Mouse (Mus musculus) megakaryocyte, adult 5-6 weeks (primary cell): ENCODE data around the gene Olfr612. TPM values are rescaled to one million over a fixed set of nuclear protein-coding genes. Genes with fewer than 3 reads are reported as not detected.
"Not testable (repeated sequence)": the region's sequence is repeated elsewhere in the genome, so short reads cannot be mapped to it uniquely, and the experiment has no call there.

Source experiments
- ATAC-seq: 2 replicates; pipeline ENCODE4 v1.8.0; 2016; ENCODE audit warnings: mild to moderate bottlenecking, inconsistent platforms; ENCODE audit not compliant: poor library complexity, severe bottlenecking
- total RNA-seq, 2 experiments: library from RNA; stranded (forward) in 1 of 2; stranded (reverse) in 1 of 2; fragments of 153-499, 151-499 nt in 1 of 2; fragments of 221-1000, 200-1000 nt in 1 of 2; gene quantifications; 2 replicates each; pipeline versions ENCODE4 v1.2.3 to v1.2.4; 2015 to 2017

Gene Olfr612
- total RNA-seq (2015) = not detected in 2 replicates
- total RNA-seq (2017) = not detected in 2 replicates

DNA sequence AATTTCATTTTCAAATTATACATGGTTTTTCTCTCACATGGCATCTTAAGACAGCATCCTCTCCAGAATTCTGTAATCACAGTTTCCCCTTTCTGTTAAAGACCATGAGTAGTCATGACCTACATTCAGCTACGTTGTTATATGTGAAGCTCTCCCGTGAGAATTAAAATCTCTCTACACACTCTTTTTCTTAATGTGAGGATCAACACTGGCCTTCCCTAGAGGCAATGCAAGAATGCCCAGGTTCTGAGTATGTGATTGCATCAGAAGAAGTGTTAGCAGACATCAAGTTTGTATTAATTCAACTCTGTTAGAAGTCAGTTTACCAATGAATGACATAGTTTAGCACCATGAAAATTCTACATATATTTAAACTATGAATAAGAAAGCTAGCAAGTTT lies at the start of gene Olfr612:
Gene Olfr612, minus strand, starts transcription at position 101 of the 400 bp plus-strand sequence.
- not testable (repeated sequence) for ATAC-seq

DNA sequence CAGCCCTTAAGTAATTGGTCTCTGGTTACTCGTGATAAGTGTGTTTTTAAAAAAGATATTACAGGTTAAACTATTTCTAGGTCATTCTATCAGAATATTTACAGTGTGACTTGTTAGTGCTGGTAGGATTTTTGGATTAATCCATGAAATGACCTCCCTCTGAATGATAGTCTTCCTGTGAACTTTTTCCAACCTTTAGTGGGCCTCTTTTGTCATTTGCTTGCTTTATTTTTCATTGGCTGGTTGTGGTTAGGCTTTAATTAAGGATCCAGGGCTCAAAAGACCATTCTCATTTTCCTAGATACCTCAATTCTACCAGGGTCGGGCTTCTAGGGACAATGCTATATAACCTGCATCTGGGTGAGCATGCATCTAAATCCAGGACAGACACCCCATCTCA lies 47.3 kb upstream of the Olfr612 start, which contains the start of gene Olfr618:
Gene Olfr618, plus strand, starts transcription at position 301 of the 400 bp plus-strand sequence.
- no peak for ATAC-seq

DNA sequence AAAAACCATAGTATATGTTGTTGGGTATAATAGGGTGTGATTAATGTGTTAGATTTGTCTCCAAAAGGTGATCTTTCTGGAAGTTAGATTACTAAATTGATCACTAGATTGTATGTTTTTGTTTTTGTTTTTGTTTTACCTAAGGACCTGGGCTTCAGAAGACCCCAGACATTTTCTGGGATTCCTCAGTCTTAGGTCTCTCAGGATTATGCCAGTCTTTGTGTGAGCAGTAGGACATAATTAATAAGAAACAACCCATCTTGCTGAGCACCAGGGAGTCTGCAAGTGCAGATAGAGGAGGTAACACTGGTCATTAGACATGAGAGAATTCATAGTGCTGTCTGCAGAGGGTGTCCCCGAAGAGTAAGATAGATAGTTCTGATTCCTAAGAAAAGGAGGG lies 30.2 kb upstream of the Olfr612 start, which contains the start of gene Olfr617:
Gene Olfr617, plus strand, starts transcription at position 301 of the 400 bp plus-strand sequence.
- no peak for ATAC-seq

DNA sequence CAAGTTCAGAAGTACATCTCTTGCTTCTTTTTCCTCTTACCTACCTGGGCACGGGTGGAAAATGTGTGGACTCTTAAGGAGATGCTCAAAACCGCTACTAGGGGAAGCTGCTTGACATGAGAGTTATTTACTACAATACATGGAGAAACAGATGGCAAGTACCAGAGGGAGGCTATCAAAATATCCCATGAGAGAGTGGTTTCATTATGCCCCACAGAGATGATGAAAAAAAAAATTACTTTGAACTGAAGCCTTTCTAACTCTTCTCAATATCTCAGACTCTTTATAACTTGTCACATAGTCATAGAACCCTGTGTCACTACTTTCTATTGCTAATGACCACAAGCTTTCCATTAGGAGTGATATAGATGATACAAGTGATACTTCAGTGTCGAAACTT lies 26.5 kb upstream of the Olfr612 start, which contains the start of gene Olfr616:
Gene Olfr616, minus strand, starts transcription at position 101 of the 400 bp plus-strand sequence.
- ATAC-seq = no peak

DNA sequence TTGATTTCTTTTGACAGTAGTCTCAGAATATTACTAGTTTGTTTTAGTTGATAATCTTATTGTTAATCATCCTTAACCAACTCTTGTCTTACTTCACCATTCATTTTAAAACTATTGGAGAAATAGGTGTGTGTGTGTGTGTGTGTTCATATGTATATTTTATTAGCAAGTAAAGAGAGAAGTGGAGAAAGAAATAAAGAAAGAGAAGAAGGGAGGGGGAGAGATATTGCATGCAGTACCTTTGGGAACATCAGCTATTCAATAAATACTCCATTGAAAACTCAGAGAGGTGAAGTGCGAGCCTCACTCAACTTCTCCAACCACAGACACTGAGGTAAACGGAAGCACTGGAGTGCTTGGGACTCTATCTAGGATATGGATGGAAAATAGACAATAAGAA lies 13.3 kb upstream of the Olfr612 start, which contains the start of gene Olfr615:
Gene Olfr615, plus strand, starts transcription at position 301 of the 400 bp plus-strand sequence.
- ATAC-seq = no peak

DNA sequence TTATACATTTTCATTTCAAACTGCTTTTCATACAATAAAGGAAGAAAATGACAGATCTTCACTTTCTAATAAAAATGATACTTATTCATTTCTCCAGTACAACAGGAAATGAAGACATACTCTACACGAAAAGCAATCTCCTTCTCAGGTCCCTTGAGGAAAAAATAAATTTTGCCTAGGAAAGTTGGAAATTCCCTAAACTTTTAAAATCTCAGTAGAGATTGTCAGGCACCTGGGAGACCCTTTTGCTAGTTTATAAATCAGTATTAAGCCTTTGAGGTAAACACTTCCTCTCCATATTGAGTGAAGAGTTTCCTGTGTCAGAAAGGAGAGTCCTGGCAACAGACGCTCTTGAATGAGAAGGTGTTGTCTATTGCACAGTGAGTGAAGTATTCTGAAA lies 5.3 kb upstream of the Olfr612 start, which contains the start of gene Olfr613:
Gene Olfr613, plus strand, starts transcription at position 301 of the 400 bp plus-strand sequence.
- ATAC-seq = no peak

DNA sequence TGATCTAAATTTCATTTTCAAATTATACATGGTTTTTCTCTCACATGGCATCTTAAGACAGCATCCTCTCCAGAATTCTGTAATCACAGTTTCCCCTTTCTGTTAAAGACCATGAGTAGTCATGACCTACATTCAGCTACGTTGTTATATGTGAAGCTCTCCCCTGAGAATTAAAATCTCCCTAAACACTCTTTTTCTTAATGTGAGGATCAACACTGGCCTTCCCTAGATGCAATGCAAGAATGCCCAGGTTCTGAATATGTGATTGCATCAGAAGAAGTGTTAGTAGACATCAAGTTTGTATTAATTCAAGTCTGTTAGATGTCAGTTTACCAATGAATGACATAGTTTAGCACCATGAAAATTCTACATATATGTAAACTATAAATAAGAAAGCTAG lies 21.8 kb downstream of the Olfr612 start, which contains the start of gene Olfr611:
Gene Olfr611, minus strand, starts transcription at position 101 of the 400 bp plus-strand sequence.
- ATAC-seq = not testable (repeated sequence)

DNA sequence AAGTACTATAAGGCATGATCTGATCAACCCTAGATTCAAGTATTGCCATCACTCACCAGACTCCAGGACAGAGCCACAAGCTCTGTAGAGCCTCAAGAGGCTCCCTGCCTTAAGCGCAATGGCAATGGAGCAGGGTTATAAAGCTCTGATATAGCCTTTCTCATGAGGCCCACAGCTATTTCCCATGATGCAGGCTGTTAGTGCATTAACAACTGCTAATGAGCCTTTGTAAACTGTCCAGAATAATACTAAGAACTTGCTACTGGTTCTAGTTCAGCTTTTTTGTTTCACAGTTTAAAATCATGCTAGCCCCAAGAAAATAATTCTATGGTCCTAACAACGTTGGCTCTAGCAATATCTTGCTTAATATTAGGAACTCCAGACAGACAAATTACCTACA lies 30.5 kb downstream of the Olfr612 start, which contains the start of gene Olfr610:
Gene Olfr610, minus strand, starts transcription at position 101 of the 400 bp plus-strand sequence.
- no peak for ATAC-seq

DNA sequence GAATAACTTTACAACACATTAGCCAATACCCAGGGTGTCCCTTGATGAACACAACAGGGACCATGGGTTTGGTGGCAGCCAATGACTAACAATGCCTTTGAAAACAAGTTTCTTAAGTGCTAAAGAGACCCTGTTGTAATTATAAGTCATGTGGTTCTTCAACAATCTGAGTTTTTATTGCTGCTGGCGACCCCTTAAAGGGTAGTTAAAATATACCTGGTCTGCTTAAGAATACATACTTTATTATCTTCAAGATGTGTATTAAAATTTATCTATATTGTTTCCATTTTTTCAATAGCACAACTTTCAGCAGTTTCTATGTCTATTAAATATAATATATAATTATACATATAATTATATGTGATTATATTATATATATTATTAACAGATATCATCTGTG lies 44.6 kb downstream of the Olfr612 start, which contains the start of gene Olfr609:
Gene Olfr609, minus strand, starts transcription at position 101 of the 400 bp plus-strand sequence.
- ATAC-seq = no peak

Other genes starting within 250 kb of the Olfr612 start
Only the 30 nearest of the 33 such genes appear.
- gene Olfr597, start 226.4 kb downstream of the Olfr612 start, total RNA-seq (2015) = not detected in 2 replicates
- gene Olfr597, start 226.4 kb downstream of the Olfr612 start, total RNA-seq (2017) = not detected in 2 replicates
- not detected in 2 replicates for gene Olfr598, start 219.1 kb downstream of the Olfr612 start, total RNA-seq (2015)
- gene Olfr598, start 219.1 kb downstream of the Olfr612 start, total RNA-seq (2017) = not detected in 2 replicates
- gene Olfr599, start 206.8 kb downstream of the Olfr612 start, total RNA-seq (2015) = not detected in 2 replicates
- gene Olfr599, start 206.8 kb downstream of the Olfr612 start, total RNA-seq (2017) = not detected in 2 replicates
- not detected in 2 replicates for gene Olfr600, start 193.0 kb downstream of the Olfr612 start, total RNA-seq (2015)
- not detected in 2 replicates for gene Olfr600, start 193.0 kb downstream of the Olfr612 start, total RNA-seq (2017)
- gene Olfr601, start 180.1 kb downstream of the Olfr612 start, total RNA-seq (2015) = not detected in 2 replicates
- gene Olfr601, start 180.1 kb downstream of the Olfr612 start, total RNA-seq (2017) = not detected in 2 replicates
- gene Olfr603, start 156.5 kb downstream of the Olfr612 start, total RNA-seq (2015) = not detected in 2 replicates
- not detected in 2 replicates for gene Olfr603, start 156.5 kb downstream of the Olfr612 start, total RNA-seq (2017)
- gene Usp17lc, start 127.6 kb downstream of the Olfr612 start, total RNA-seq (2015) = not detected in 2 replicates
- not detected in 2 replicates for gene Usp17lc, start 127.6 kb downstream of the Olfr612 start, total RNA-seq (2017)
- gene Olfr605, start 97.3 kb downstream of the Olfr612 start, total RNA-seq (2015) = not detected in 2 replicates
- not detected in 2 replicates for gene Olfr605, start 97.3 kb downstream of the Olfr612 start, total RNA-seq (2017)
- gene Olfr606, start 93.7 kb downstream of the Olfr612 start, total RNA-seq (2015) = not detected in 2 replicates
- gene Olfr606, start 93.7 kb downstream of the Olfr612 start, total RNA-seq (2017) = not detected in 2 replicates
- gene Olfr607, start 78.6 kb downstream of the Olfr612 start, total RNA-seq (2015) = not detected in 2 replicates
- not detected in 2 replicates for gene Olfr607, start 78.6 kb downstream of the Olfr612 start, total RNA-seq (2017)
- gene Olfr608, start 72.8 kb downstream of the Olfr612 start, total RNA-seq (2015) = not detected in 2 replicates
- gene Olfr608, start 72.8 kb downstream of the Olfr612 start, total RNA-seq (2017) = not detected in 2 replicates
- not detected in 2 replicates for gene Olfr609, start 44.7 kb downstream of the Olfr612 start, total RNA-seq (2015)
- not detected in 2 replicates for gene Olfr609, start 44.7 kb downstream of the Olfr612 start, total RNA-seq (2017)
- gene Olfr610, start 30.6 kb downstream of the Olfr612 start, total RNA-seq (2015) = not detected in 2 replicates
- gene Olfr610, start 30.6 kb downstream of the Olfr612 start, total RNA-seq (2017) = not detected in 2 replicates
- gene Olfr611, start 21.9 kb downstream of the Olfr612 start, total RNA-seq (2015) = not detected in 2 replicates
- not detected in 2 replicates for gene Olfr611, start 21.9 kb downstream of the Olfr612 start, total RNA-seq (2017)
- gene Olfr613, start 5.4 kb upstream of the Olfr612 start, total RNA-seq (2015) = not detected in 2 replicates
- gene Olfr613, start 5.4 kb upstream of the Olfr612 start, total RNA-seq (2017) = not detected in 2 replicates
- gene Olfr615, start 13.4 kb upstream of the Olfr612 start, total RNA-seq (2015) = not detected in 2 replicates
- gene Olfr615, start 13.4 kb upstream of the Olfr612 start, total RNA-seq (2017) = not detected in 2 replicates
- not detected in 2 replicates for gene Olfr616, start 26.4 kb upstream of the Olfr612 start, total RNA-seq (2015)
- not detected in 2 replicates for gene Olfr616, start 26.4 kb upstream of the Olfr612 start, total RNA-seq (2017)
- not detected in 2 replicates for gene Olfr617, start 30.3 kb upstream of the Olfr612 start, total RNA-seq (2015)
- not detected in 2 replicates for gene Olfr617, start 30.3 kb upstream of the Olfr612 start, total RNA-seq (2017)
- gene Olfr618, start 47.4 kb upstream of the Olfr612 start, total RNA-seq (2015) = not detected in 2 replicates
- not detected in 2 replicates for gene Olfr618, start 47.4 kb upstream of the Olfr612 start, total RNA-seq (2017)
- not detected in 2 replicates for gene Olfr619, start 57.9 kb upstream of the Olfr612 start, total RNA-seq (2015)
- not detected in 2 replicates for gene Olfr619, start 57.9 kb upstream of the Olfr612 start, total RNA-seq (2017)
- gene Olfr620, start 69.8 kb upstream of the Olfr612 start, total RNA-seq (2015) = not detected in 2 replicates
- gene Olfr620, start 69.8 kb upstream of the Olfr612 start, total RNA-seq (2017) = not detected in 2 replicates
- gene Olfr622, start 100.0 kb upstream of the Olfr612 start, total RNA-seq (2015) = not detected in 2 replicates
- gene Olfr622, start 100.0 kb upstream of the Olfr612 start, total RNA-seq (2017) = not detected in 2 replicates
- not detected in 2 replicates for gene Olfr623, start 121.0 kb upstream of the Olfr612 start, total RNA-seq (2015)
- not detected in 2 replicates for gene Olfr623, start 121.0 kb upstream of the Olfr612 start, total RNA-seq (2017)
- 0.05 TPM in 1 of 2 replicates, not detected in the other for gene Olfr624, start 128.5 kb upstream of the Olfr612 start, total RNA-seq (2015)
- gene Olfr624, start 128.5 kb upstream of the Olfr612 start, total RNA-seq (2017) = 0.15 TPM in 1 of 2 replicates, not detected in the other
- not detected in 2 replicates for gene Olfr625-ps1, start 140.0 kb upstream of the Olfr612 start, total RNA-seq (2015)
- not detected in 2 replicates for gene Olfr625-ps1, start 140.0 kb upstream of the Olfr612 start, total RNA-seq (2017)
- not detected in 2 replicates for gene Olfr243, start 172.0 kb upstream of the Olfr612 start, total RNA-seq (2015)
- gene Olfr243, start 172.0 kb upstream of the Olfr612 start, total RNA-seq (2017) = not detected in 2 replicates
- gene Olfr628, start 187.7 kb upstream of the Olfr612 start, total RNA-seq (2015) = not detected in 2 replicates
- gene Olfr628, start 187.7 kb upstream of the Olfr612 start, total RNA-seq (2017) = not detected in 2 replicates
- gene Olfr629, start 202.2 kb upstream of the Olfr612 start, total RNA-seq (2015) = not detected in 2 replicates
- not detected in 2 replicates for gene Olfr629, start 202.2 kb upstream of the Olfr612 start, total RNA-seq (2017)
- gene Olfr630, start 214.6 kb upstream of the Olfr612 start, total RNA-seq (2015) = not detected in 2 replicates
- gene Olfr630, start 214.6 kb upstream of the Olfr612 start, total RNA-seq (2017) = not detected in 2 replicates
- not detected in 2 replicates for gene Olfr69, start 228.9 kb upstream of the Olfr612 start, total RNA-seq (2015)
- not detected in 2 replicates for gene Olfr69, start 228.9 kb upstream of the Olfr612 start, total RNA-seq (2017)